Mouse (Mus musculus) forebrain, embryonic 16.5 days (tissue): ENCODE results near the gene Itpkb. TPM values are rescaled to one million over a fixed set of nuclear protein-coding genes. Genes with fewer than 3 reads are reported as not detected.

Experiments
- ATAC-seq: fragments of 200-750 bp; cut with Nextera tagmentation; 2 replicates; pipeline ENCODE4 v1.8.0; 2017; ENCODE audit warnings: mild to moderate bottlenecking, moderate library complexity
- H3K27ac ChIP-seq: fragments of 300-500 bp; sonication (generic); 2 replicates; pipeline ENCODE4 v1.5.1; 2014; ENCODE audit warnings: low read length, control low read depth
- H3K27me3 ChIP-seq: fragments of 300-500 bp; sonication (generic); replicated peaks from 2 replicates; pipeline ENCODE4 v1.6.1; 2014; ENCODE audit warnings: low read length; ENCODE audit not compliant: control insufficient read depth, insufficient read depth
- H3K36me3 ChIP-seq: fragments of 300-500 bp; sonication (generic); 2 replicates; pipeline ENCODE4 v1.6.1; 2014; ENCODE audit not compliant: control insufficient read depth, insufficient read depth
- H3K4me1 ChIP-seq: fragments of 300-500 bp; sonication (generic); replicated peaks from 2 replicates; pipeline ENCODE4 v1.6.1; 2014; ENCODE audit warnings: low read length; ENCODE audit not compliant: control insufficient read depth, insufficient read depth
- H3K4me2 ChIP-seq: fragments of 300-500 bp; sonication (generic); 2 replicates; pipeline ENCODE4 v1.6.1; 2014; ENCODE audit warnings: mild to moderate bottlenecking, low read length, control low read depth
- H3K4me3 ChIP-seq: fragments of 300-500 bp; sonication (generic); replicated peaks from 2 replicates; pipeline ENCODE4 v1.5.1; 2014; ENCODE audit warnings: mild to moderate bottlenecking, low read length, control low read depth
- H3K9ac ChIP-seq: fragments of 300-500 bp; sonication (generic); replicated peaks from 2 replicates; pipeline ENCODE4 v1.6.1; 2014; ENCODE audit warnings: low read depth, low read length, control low read depth
- H3K9me3 ChIP-seq: fragments of 300-500 bp; sonication (generic); 2 replicates; pipeline ENCODE4 v1.6.1; 2016; ENCODE audit warnings: low read length; ENCODE audit not compliant: control insufficient read depth
- WGBS: fragments of 180-500 bp; shearing (Covaris S2); extraction: QIAGEN DNeasy Blood & Tissue Kit; methylation state at CpG from one replicate; pipeline ENCODE4 v1.1.7; 2014; 5-methylcytosine and 5-hydroxymethylcytosine counted together
- polyA plus RNA-seq: library from polyadenylated mRNA; unstranded; fragments of >200 nt; fragmentation: Nextera tagmentation; extraction: Ambion mirVana; gene quantifications from 2 replicates; pipeline ENCODE4 v1.2.1, GENCODE M21; 2015

The Itpkb gene
- polyA plus RNA-seq, 1 experiment from 2014 or later = 2.4 TPM

DNA sequence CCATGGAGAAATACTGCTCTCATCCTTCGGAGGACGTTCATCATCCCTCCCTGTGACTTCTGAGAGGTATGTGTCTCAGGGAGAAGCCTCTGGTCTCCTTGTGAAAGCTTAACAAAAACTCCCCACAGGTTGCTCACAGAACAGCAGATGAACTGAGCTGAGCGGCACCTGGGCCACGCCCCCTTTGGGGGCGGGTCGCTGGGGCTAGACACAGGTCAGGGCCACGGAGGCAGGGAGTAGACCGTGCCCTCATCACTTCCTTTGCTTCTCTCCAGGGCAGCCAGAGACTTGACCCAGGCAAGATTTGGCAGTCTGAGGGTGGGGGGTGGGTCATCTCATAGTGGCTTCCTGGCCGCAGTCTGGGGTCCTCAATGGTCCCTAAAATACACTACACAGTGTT lies 104.6 kb downstream of the Itpkb start:
- no peak overlapping the region for H3K27ac ChIP-seq
- ATAC-seq = no peak
- H3K36me3 ChIP-seq = no peaks in the 10 kb centered on the region
- peaks cover 15% of the 10 kb centered on the region for H3K4me1 ChIP-seq
- H3K4me3 ChIP-seq = no peak overlapping the region
- H3K9ac ChIP-seq = no peak overlapping the region
- H3K9me3 ChIP-seq = no peaks in the 10 kb centered on the region
- no peak overlapping the region for H3K4me2 ChIP-seq
- 12% methylated on average over 9 of the region's 9 CpGs for WGBS
- no peaks in the 10 kb centered on the region for H3K27me3 ChIP-seq

DNA sequence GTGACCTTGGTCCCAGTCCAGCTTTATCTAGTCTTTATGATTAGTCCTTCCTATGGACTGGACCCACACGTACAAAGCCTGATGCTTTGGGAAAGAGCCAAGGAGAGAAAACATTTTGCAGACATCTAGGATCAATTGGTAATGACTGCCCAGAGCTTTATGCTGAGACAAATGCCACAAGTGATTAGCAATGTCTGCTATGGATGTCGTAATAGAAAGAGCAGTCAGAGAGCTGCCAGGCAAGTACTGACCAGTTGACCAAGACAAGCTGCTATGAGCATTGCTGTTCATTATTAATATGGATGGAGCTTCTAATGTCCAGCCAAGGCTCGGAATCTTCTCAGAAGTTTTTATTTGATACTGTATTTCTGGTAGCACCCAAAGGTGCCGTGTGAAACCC lies 109.2 kb downstream of the Itpkb start:
- WGBS = 79% methylated on average over 4 of the region's 4 CpGs
- no peak for ATAC-seq

GRCm38 (mm10) chr1:180444411-180444810 lies 114.1 kb downstream of the Itpkb start:
- no peak for ATAC-seq
- no peaks in the 10 kb centered on the region for H3K9me3 ChIP-seq
- 62% methylated on average over 3 of the region's 3 CpGs for WGBS

More for the DNA sequence above, 109.2 kb downstream of the Itpkb start:
- no peaks in the 10 kb centered on the region for H3K36me3 ChIP-seq
- H3K4me3 ChIP-seq = no peak overlapping the region
- H3K9me3 ChIP-seq = no peaks in the 10 kb centered on the region
- no peaks in the 10 kb centered on the region for H3K27me3 ChIP-seq
- no peak overlapping the region for H3K27ac ChIP-seq
- H3K4me2 ChIP-seq = no peak overlapping the region
- no peak overlapping the region for H3K9ac ChIP-seq
- H3K4me1 ChIP-seq = no peaks in the 10 kb centered on the region

DNA sequence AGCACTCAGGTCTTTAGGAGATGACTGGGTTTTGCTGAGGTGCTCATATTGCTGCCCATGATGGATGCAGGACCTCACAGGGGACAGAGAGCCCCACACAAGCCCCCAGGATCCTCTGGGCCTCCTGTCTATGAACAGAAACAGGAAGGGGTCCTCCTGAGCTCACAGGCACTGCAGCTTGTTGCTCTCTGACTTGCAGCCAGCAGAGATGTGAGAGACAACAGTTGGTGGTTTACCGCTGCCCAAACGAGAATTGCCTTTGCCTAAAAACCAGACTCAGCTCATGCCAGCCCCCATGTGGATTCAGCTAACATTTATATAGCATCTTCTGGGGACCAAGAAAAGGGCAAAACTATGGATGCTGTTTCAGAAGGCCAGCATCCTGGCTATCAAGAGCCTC lies 119.4 kb downstream of the Itpkb start:
- Histone ChIP-seq H3K4me2 (no peak overlapping the region), H3K9ac (no peak overlapping the region), H3K27ac (no peak overlapping the region), H3K9me3 (peaks cover 3% of the 10 kb centered on the region; the same call in 1 of the 2 replicates), H3K27me3 (no peaks in the 10 kb centered on the region), H3K4me1 (no peaks in the 10 kb centered on the region), H3K4me3 (no peak overlapping the region), H3K36me3 (no peaks in the 10 kb centered on the region)
- WGBS = 56% methylated on average over 2 of the region's 2 CpGs
- no peak for ATAC-seq

More at GRCm38 (mm10) chr1:180444411-180444810, 114.1 kb downstream of the Itpkb start:
- no peak overlapping the region for H3K4me3 ChIP-seq
- H3K36me3 ChIP-seq = no peaks in the 10 kb centered on the region
- no peaks in the 10 kb centered on the region for H3K4me1 ChIP-seq
- no peaks in the 10 kb centered on the region for H3K27me3 ChIP-seq
- H3K9ac ChIP-seq = no peak overlapping the region
- no peak overlapping the region for H3K4me2 ChIP-seq
- no peak overlapping the region for H3K27ac ChIP-seq

DNA sequence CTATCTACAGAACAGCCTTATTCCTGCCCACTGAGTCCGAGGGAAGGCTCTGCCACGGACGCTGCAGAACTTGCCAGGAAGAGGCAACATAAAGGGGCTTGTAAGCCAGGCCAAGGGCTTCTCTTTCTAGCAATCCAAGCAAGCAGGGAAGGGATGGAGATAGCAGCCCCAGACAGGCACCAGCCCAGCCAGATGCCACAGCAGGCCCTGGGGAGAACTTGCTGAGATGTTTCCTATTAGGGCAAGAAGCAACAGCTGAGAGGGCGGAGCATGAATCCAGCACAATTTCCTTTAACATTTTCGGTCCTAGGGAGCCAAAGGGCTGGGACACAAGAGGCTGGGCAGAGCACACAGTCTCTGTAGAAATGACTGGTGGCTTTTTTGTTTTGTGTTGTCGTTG lies 128.0 kb downstream of the Itpkb start:
- no peak overlapping the region for H3K4me2 ChIP-seq
- H3K4me3 ChIP-seq = no peak overlapping the region
- H3K9ac ChIP-seq = peak overlapping the region; percentile 12; the same call in 1 of the 2 replicates
- peaks cover 12% of the 10 kb centered on the region for H3K4me1 ChIP-seq
- 48% methylated on average over 6 of the region's 6 CpGs for WGBS
- no peaks in the 10 kb centered on the region for H3K27me3 ChIP-seq
- H3K36me3 ChIP-seq = no peaks in the 10 kb centered on the region
- H3K27ac ChIP-seq = no peak overlapping the region
- ATAC-seq = no peak
- no peaks in the 10 kb centered on the region for H3K9me3 ChIP-seq

GRCm38 (mm10) chr1:180458680-180459079 lies 128.4 kb downstream of the Itpkb start:
- Histone ChIP-seq H3K36me3 (no peaks in the 10 kb centered on the region), H3K4me1 (peaks cover 12% of the 10 kb centered on the region), H3K9me3 (no peaks in the 10 kb centered on the region), H3K4me3 (no peak overlapping the region), H3K9ac (no peak overlapping the region), H3K27ac (no peak overlapping the region), H3K27me3 (no peaks in the 10 kb centered on the region), H3K4me2 (no peak overlapping the region)
- 55% methylated on average over 3 of the region's 3 CpGs for WGBS
- ATAC-seq = no peak

GRCm38 (mm10) chr1:180460721-180461120 lies 130.4 kb downstream of the Itpkb start:
- ATAC-seq = no peak
- no peak overlapping the region for H3K4me2 ChIP-seq
- WGBS = 61% methylated on average over 5 of the region's 5 CpGs

GRCm38 (mm10) chr1:180462396-180462795 lies 132.1 kb downstream of the Itpkb start:
- H3K9ac ChIP-seq = no peak overlapping the region
- H3K9me3 ChIP-seq = no peaks in the 10 kb centered on the region
- no peaks in the 10 kb centered on the region for H3K27me3 ChIP-seq
- no peak overlapping the region for H3K27ac ChIP-seq
- H3K4me1 ChIP-seq = peaks cover 14% of the 10 kb centered on the region
- H3K4me2 ChIP-seq = no peak overlapping the region
- no peaks in the 10 kb centered on the region for H3K36me3 ChIP-seq
- 63% methylated on average over 5 of the region's 5 CpGs for WGBS
- no peak overlapping the region for H3K4me3 ChIP-seq
- no peak for ATAC-seq

More at GRCm38 (mm10) chr1:180460721-180461120, 130.4 kb downstream of the Itpkb start:
- Histone ChIP-seq H3K27ac (no peak overlapping the region), H3K4me1 (peaks cover 14% of the 10 kb centered on the region), H3K36me3 (no peaks in the 10 kb centered on the region), H3K9ac (no peak overlapping the region), H3K9me3 (no peaks in the 10 kb centered on the region), H3K4me3 (no peak overlapping the region), H3K27me3 (no peaks in the 10 kb centered on the region)

DNA sequence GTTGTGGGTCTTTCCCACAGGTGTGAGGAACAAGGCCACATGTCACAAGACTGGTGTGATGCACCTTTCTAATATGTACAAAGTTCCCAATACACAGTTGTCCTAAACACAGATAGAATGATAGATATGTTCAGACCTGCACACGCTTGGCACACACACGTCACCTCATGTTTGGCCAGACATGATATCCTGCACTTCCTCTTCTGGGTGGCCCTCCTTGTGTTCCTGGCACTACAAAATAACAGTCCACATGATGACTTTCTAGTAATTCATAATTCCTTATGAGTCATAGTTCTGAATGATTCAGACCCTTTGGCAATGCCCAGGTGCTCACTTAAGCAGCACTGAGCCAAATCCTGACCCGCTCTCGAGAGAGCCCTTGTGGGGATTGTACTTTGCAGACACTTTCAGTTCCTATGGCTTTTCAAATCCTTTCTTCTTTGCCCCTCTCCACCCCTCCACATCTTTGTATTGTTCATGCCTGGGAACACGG lies 132.7 kb downstream of the Itpkb start:
- no peaks in the 10 kb centered on the region for H3K27me3 ChIP-seq
- 80% methylated on average over 5 of the region's 5 CpGs for WGBS
- ATAC-seq = no peak
- H3K27ac ChIP-seq = no peak overlapping the region
- H3K36me3 ChIP-seq = no peaks in the 10 kb centered on the region
- peaks cover 11% of the 10 kb centered on the region for H3K4me1 ChIP-seq
- no peak overlapping the region for H3K9ac ChIP-seq
- H3K4me2 ChIP-seq = no peak overlapping the region
- no peaks in the 10 kb centered on the region for H3K9me3 ChIP-seq
- H3K4me3 ChIP-seq = no peak overlapping the region

DNA sequence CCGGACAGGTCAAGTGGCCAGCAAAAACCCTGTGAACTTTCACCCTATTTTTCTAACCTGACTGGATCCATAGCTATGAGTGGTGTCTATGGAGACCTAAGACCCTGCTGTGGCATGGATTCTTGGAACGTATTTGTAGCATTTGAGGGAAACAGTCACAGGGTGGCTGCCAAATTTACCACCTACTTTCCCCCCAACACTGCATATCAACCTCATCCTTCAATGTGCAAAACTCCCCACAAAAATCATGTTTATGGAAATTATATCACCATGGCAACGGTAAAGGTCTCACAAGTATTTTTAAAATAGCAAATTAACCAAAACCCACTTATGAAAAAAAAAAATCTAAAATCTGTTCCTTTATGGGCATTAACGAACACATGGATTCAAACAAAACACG lies 134.1 kb downstream of the Itpkb start:
- WGBS = 68% methylated on average over 5 of the region's 5 CpGs
- no peak overlapping the region for H3K4me2 ChIP-seq
- H3K4me1 ChIP-seq = 0 out of 2 replicates have a peak, but pooled peaks cover 5% of the 10 kb centered on the region
- no peak for ATAC-seq
- H3K27ac ChIP-seq = no peak overlapping the region
- H3K4me3 ChIP-seq = no peak overlapping the region
- no peak overlapping the region for H3K9ac ChIP-seq
- H3K36me3 ChIP-seq = no peaks in the 10 kb centered on the region
- H3K9me3 ChIP-seq = no peaks in the 10 kb centered on the region
- no peaks in the 10 kb centered on the region for H3K27me3 ChIP-seq
